Mouse (Mus musculus): Measurements from ENCODE around the gene Gfpt2. TPM values are rescaled to one million over a fixed set of nuclear protein-coding genes. Genes with fewer than 3 reads are reported as not detected.
A peak's percentile ranks its signal among the peaks of the same experiment; 100 is the strongest.

Gene Gfpt2
- total RNA-seq, 2 experiments from 2014 or later = 7.9 to 9.3 TPM

- DNase-seq (ENCODE audit: low spot score in 2 of 2) = no peak
- intact Hi-C loops (cut with DNase I) = no loop called here
Measured at GRCm38 (mm10) chr11:49863926-49864325, 69.9 kb downstream of the Gfpt2 start.

- intact Hi-C loops (cut with DNase I) = loop anchor here (5.0 kb wide), 1 partner anchor 215 kb away; no protein-coding TSS in a partner anchor
- DNase-seq (ENCODE audit: low spot score in 2 of 2) = no peak
Measured at GRCm38 (mm10) chr11:49867320-49867719, 73.3 kb downstream of the Gfpt2 start.

GRCm38 (mm10) chr11:49869762-49870161 is 75.8 kb downstream of the Gfpt2 start:
- intact Hi-C loops (cut with DNase I) = loop anchor here (2.0 to 5.0 kb wide), 2 partner anchors 141 to 217 kb away; no protein-coding TSS in a partner anchor
- DNase-seq (ENCODE audit: low spot score in 2 of 2) = peak in 1 of 2 experiments; percentile 66

GRCm38 (mm10) chr11:49871914-49872313 is 77.9 kb downstream of the Gfpt2 start:
- intact Hi-C loops (cut with DNase I) = no loop called here
- DNase-seq (ENCODE audit: low spot score in 2 of 2) = peak in 1 of 2 experiments; percentile 61

GRCm38 (mm10) chr11:49872779-49873178 is 78.8 kb downstream of the Gfpt2 start:
- intact Hi-C loops (cut with DNase I) = no loop called here
- DNase-seq (ENCODE audit: low spot score in 2 of 2) = no peak

GRCm38 (mm10) chr11:49876948-49877817 is 83.2 kb downstream of the Gfpt2 start:
- intact Hi-C loops (cut with DNase I) = no loop called here
- peak in 1 of 2 experiments; percentile 51 for DNase-seq (ENCODE audit: low spot score in 2 of 2)

GRCm38 (mm10) chr11:49879950-49880642 is 86.1 kb downstream of the Gfpt2 start:
- peak; percentile 30 to 55 for DNase-seq (ENCODE audit: low spot score in 2 of 2)
- intact Hi-C loops (cut with DNase I) = no loop called here

GRCm38 (mm10) chr11:49883394-49883793 is 89.4 kb downstream of the Gfpt2 start:
- intact Hi-C loops (cut with DNase I) = no loop called here
- DNase-seq (ENCODE audit: low spot score in 2 of 2) = no peak

Small RNA genes lying within 50 kb of the gene (microRNA-seq; reads per million reads assigned to microRNA genes)
- gene Gm23813 = 0 reads per million in 2 experiments

Other genes with a start within 250 kb of the Gfpt2 start
- not detected for gene Olfr1380, start 237.3 kb upstream of the Gfpt2 start, total RNA-seq (2021)
- 1 to 10 TPM; 3.2 to 3.6 TPM for gene Flt4, start 184.9 kb upstream of the Gfpt2 start, total RNA-seq (2021)
- not detected for gene Scgb3a1, start 130.6 kb upstream of the Gfpt2 start, total RNA-seq (2021)
- 10 to 100 TPM; 42.6 to 45.2 TPM for gene Cnot6, start 81.5 kb upstream of the Gfpt2 start, total RNA-seq (2021)
- gene Mapk9, start 52.6 kb downstream of the Gfpt2 start, total RNA-seq (2021) = 100 to 1,000 TPM; 205 to 219 TPM
- gene Rasgef1c, start 107.7 kb downstream of the Gfpt2 start, total RNA-seq (2021) = 10 to 100 TPM; 27.0 to 32.1 TPM
- 100 to 1,000 TPM in 1 of 2 experiments, 10 to 100 TPM in 1; 95.7 to 106 TPM for gene Rnf130, start 231.2 kb downstream of the Gfpt2 start, total RNA-seq (2021)